Mouse (Mus musculus) hindbrain, embryonic 11.5 days (tissue): ENCODE measurements around the gene Srgap2. TPM values are rescaled to one million over a fixed set of nuclear protein-coding genes. Genes with fewer than 3 reads are reported as not detected.

Source experiments
- ATAC-seq: fragments of 200-750 bp; cut with Nextera tagmentation; 2 replicates; pipeline ENCODE4 v1.8.0; 2017; ENCODE audit warnings: mild to moderate bottlenecking, moderate TSS enrichment, moderate library complexity; ENCODE audit not compliant: low FRiP score
- DNase-seq: peaks from one replicate; pipeline ENCODE4 v3.0.0-alpha.2; 2015; ENCODE audit warnings: low spot score
- H3K27ac ChIP-seq: fragments of 300-500 bp; sonication (generic); 2 replicates; pipeline ENCODE4 v1.5.1; 2014; ENCODE audit warnings: mild to moderate bottlenecking, low read depth, low read length
- H3K27me3 ChIP-seq: fragments of 300-500 bp; sonication (generic); 2 replicates; pipeline ENCODE4 v1.6.1; 2014; ENCODE audit warnings: mild to moderate bottlenecking, low read length, moderate library complexity, mixed read lengths; ENCODE audit not compliant: control insufficient read depth, insufficient read depth
- H3K36me3 ChIP-seq: fragments of 300-500 bp; sonication (generic); 2 replicates; pipeline ENCODE4 v1.6.1; 2014; ENCODE audit warnings: mild to moderate bottlenecking, low read length, moderate library complexity, mixed read lengths; ENCODE audit not compliant: control insufficient read depth, insufficient read depth
- H3K4me1 ChIP-seq: fragments of 300-500 bp; sonication (generic); replicated peaks from 2 replicates; pipeline ENCODE4 v1.6.1; 2014; ENCODE audit warnings: low read length, mixed read lengths; ENCODE audit not compliant: control insufficient read depth, insufficient read depth
- H3K4me2 ChIP-seq: fragments of 300-500 bp; sonication (generic); replicated peaks from 2 replicates; pipeline ENCODE4 v1.6.1; 2014; ENCODE audit warnings: mild to moderate bottlenecking, low read depth, low read length
- H3K4me3 ChIP-seq: fragments of 300-500 bp; sonication (generic); 2 replicates; pipeline ENCODE4 v1.5.1; 2014; ENCODE audit warnings: low read depth, low read length
- H3K9ac ChIP-seq: fragments of 300-500 bp; sonication (generic); 2 replicates; pipeline ENCODE4 v1.6.1; 2014; ENCODE audit warnings: low read depth, low read length
- H3K9me3 ChIP-seq: fragments of 300-500 bp; sonication (generic); 2 replicates; pipeline ENCODE4 v1.6.1; 2016; ENCODE audit warnings: low read length; ENCODE audit not compliant: control insufficient read depth
- WGBS: fragments of 180-500 bp; shearing (Covaris S2); extraction: QIAGEN DNeasy Blood & Tissue Kit; methylation state at CpG from one replicate; pipeline ENCODE4 v1.1.7; 2014; 5-methylcytosine and 5-hydroxymethylcytosine counted together
- polyA plus RNA-seq: library from polyadenylated mRNA; unstranded; fragments of >200 nt; fragmentation: Nextera tagmentation; extraction: Ambion mirVana; gene quantifications from 2 replicates; pipeline ENCODE4 v1.2.1, GENCODE M21; 2014

Srgap2 gene
- polyA plus RNA-seq, 1 experiment from 2014 or later: 24.8 TPM

DNA sequence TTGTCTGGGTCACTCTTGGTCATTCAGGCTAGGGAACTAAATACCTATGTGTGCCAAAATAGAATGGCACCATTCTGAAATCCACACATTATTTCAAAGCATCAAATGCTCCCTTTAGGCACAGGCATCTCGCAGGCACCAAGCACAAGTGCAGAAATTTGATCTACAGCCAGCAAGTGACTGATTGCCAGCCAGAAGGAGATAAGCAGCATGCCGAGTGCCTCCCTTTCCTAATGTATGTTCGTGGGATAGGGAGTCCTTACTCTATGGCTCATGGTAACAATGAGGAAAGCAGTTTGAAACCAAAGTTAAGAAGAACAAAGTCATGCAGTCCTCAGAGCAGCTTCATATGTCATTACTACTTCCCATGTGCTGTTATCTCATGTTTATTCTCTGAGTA lies 107.8 kb downstream of the Srgap2 start:
- 64% methylated on average over 3 of the region's 3 CpGs for whole genome bisulfite sequencing
- Histone ChIP-seq H3K36me3 (no peaks in the 10 kb centered on the region), H3K4me2 (no peak overlapping the region), H3K9ac (no peak overlapping the region), H3K4me3 (no peak overlapping the region), H3K9me3 (no peaks in the 10 kb centered on the region), H3K27me3 (no peaks in the 10 kb centered on the region), H3K27ac (no peak overlapping the region), H3K4me1 (no peaks in the 10 kb centered on the region)
- DNase-seq (no peak), ATAC-seq (no peak)

DNA sequence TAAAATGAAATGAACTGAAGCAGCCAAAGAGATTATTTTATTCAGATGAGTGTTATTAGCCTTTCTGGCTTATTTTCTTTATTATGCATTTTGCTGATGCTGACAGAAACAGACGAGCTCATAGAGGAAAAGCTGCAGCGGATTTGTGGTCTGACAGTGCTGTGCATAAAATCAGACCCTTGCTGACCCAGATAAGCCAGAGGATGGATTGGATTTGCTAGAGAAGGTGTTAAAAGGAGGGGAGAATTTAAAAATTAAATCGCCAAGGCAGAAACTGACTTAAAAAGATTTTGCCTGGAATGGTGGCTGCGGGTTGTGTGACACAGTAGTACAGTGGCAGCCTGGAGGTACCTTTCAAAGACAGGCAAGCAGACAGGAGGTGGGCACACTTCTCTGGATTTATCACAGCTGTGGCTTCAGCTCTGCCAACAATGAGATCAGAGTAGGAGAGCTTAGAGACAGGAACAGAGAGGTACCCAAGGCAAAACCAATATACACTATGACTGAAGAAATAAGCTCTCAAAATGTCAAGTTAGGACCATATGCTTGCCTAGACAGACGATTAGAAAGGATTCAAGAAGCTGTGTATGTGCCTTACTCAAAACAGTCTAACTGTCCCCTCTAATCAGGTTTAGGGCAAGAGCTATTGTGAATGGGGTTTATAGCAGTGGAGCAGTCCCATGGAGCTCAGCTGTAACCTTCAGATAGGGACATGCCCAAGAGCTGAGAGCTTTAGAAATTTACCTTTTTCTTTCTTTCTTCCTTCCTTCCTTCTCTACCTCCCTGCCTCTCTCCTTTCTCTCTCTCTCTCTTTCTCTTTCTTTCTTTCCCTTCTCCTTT lies 109.1 kb downstream of the Srgap2 start:
- Histone ChIP-seq H3K36me3 (no peaks in the 10 kb centered on the region), H3K27me3 (no peaks in the 10 kb centered on the region), H3K9me3 (no peaks in the 10 kb centered on the region), H3K27ac (no peak overlapping the region), H3K4me3 (no peak overlapping the region), H3K4me1 (no peaks in the 10 kb centered on the region), H3K9ac (no peak overlapping the region), H3K4me2 (no peak overlapping the region)
- DNase-seq (no peak), ATAC-seq (no peak)
- WGBS: 78% methylated on average over 5 of the region's 5 CpGs

DNA sequence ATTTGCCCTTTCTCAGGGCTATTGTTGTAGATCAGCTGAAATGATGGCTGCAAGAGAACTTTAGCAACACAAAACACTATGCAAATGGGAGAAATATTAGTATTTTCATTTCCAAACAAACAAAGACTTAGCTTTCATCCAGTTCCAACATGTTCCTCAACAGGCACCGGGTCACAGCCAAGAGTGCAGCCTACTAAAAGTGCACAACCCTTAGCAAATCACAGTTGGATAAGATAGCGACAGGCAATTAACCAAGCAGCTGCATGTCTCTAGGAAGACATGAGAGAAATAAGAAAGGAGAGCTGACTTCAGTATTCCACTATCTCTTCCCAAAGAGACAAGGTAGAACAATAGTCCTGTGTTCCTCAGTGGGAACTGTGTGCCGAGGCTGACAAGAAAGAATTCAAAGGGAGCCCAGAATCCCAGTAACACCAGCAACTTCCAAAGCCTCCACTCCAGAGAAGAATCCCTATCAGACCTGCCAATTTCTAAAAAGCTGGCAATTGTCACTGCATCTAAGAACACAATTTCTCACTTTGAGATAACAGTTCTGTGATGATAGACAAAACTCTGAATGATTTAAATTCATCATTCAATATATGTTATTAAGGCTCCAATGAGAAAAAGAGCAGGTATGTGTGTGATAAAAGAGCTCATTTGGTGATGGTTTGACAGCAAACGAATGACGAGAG lies 109.9 kb downstream of the Srgap2 start:
- Histone ChIP-seq H3K27me3 (no peaks in the 10 kb centered on the region), H3K4me1 (no peaks in the 10 kb centered on the region), H3K27ac (no peak overlapping the region), H3K36me3 (no peaks in the 10 kb centered on the region), H3K9me3 (no peaks in the 10 kb centered on the region), H3K4me3 (no peak overlapping the region), H3K9ac (no peak overlapping the region), H3K4me2 (no peak overlapping the region)
- ATAC-seq (no peak), DNase-seq (no peak)
- 76% methylated on average over 5 of the region's 5 CpGs for WGBS

DNA sequence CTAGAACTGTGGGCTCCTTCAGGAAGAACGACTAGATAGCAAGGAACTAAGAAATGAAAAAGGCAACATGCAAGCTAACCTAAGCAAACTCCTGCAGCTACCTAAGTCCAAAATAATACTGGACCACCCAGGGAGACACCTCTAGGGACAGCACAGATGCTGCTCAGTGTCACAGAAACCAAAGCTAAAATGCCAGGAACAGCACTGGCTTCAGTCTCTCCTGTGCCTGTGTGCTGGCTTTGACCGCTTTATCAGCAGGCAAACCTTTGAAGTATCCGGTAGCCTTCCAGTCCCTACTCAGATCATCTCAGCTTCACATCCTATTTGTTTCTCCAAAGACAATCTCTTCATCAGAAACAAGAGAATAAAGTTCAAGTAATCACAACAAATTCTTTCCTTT lies 123.6 kb downstream of the Srgap2 start:
- ATAC-seq: no peak
- Histone ChIP-seq H3K9ac (no peak overlapping the region), H3K9me3 (no peaks in the 10 kb centered on the region), H3K36me3 (no peaks in the 10 kb centered on the region), H3K27me3 (no peaks in the 10 kb centered on the region), H3K4me2 (no peak overlapping the region), H3K27ac (no peak overlapping the region), H3K4me1 (no peaks in the 10 kb centered on the region), H3K4me3 (no peak overlapping the region)
- no peak for DNase-seq
- WGBS: 86% methylated on average over 3 of the region's 3 CpGs

DNA sequence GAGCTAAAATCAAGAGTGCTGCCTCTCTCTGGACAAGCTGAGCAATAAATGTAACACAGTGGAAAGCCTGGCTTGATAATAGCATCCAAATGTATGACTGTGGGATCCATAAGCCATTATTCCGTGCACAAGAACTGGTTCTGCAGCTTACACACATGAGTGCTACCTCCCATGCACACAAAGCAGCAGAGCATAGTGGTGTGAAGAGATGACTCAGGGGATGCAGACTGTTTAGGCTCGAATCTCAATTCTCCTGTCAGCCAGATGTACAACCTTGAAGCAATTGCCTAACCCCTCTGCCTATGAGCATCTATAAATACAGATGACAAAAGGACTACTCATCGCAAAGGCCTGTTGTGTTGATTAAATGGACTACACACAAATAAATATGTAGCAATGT lies 126.3 kb downstream of the Srgap2 start:
- WGBS: 85% methylated on average over 3 of the region's 3 CpGs
- Histone ChIP-seq H3K9me3 (no peaks in the 10 kb centered on the region), H3K36me3 (no peaks in the 10 kb centered on the region), H3K9ac (no peak overlapping the region), H3K4me1 (no peaks in the 10 kb centered on the region), H3K27ac (no peak overlapping the region), H3K4me2 (no peak overlapping the region), H3K27me3 (no peaks in the 10 kb centered on the region), H3K4me3 (no peak overlapping the region)
- DNase-seq (no peak), ATAC-seq (no peak)

DNA sequence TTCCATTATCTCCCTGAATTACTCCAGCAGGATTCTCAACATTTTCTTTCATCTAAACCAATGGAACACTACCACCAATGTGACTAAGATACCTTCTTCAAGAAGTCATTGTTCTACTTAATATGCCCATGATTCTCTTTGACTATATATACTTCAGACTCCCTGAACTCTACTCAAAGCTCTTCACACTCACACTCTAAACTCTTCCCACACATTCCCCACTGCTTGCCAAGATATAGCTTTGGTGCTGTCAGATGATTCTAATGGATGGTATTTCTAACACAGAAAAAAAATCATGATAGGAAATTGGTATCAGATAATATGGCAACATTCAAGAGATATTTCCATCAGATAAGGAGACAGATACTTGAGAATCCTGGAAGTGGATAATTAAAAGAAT lies 129.0 kb downstream of the Srgap2 start:
- H3K9ac ChIP-seq: no peak overlapping the region
- no peaks in the 10 kb centered on the region for H3K4me1 ChIP-seq
- no peaks in the 10 kb centered on the region for H3K36me3 ChIP-seq
- no peak overlapping the region for H3K27ac ChIP-seq
- no peaks in the 10 kb centered on the region for H3K27me3 ChIP-seq
- DNase-seq: no peak
- H3K4me2 ChIP-seq: no peak overlapping the region
- H3K9me3 ChIP-seq: no peaks in the 10 kb centered on the region
- H3K4me3 ChIP-seq: no peak overlapping the region
- no peak for ATAC-seq

DNA sequence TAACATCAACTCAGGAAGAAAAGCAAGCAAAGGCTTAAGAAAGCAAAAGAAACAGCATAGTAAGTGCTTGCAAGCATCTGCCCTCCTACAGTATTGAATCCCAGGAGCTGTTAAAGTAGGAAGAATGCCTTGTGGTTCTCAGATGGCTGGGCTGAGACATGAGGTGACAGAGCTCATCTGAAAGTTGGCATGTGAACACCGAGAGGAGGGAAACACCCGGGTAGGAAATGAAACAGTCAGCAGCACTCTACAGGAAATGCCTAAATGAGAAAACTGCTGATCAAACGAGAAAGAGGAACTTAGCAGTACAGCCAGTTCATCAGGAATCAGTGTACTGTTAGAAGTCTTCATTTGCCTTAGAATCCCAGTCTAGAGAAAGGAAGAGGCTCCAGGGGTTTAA lies 142.7 kb downstream of the Srgap2 start:
- no peaks in the 10 kb centered on the region for H3K4me1 ChIP-seq
- 69% methylated on average over 3 of the region's 3 CpGs for WGBS
- H3K27ac ChIP-seq: no peak overlapping the region
- H3K36me3 ChIP-seq: no peaks in the 10 kb centered on the region
- DNase-seq (no peak), ATAC-seq (no peak)
- H3K4me2 ChIP-seq: no peak overlapping the region
- H3K9ac ChIP-seq: no peak overlapping the region
- H3K9me3 ChIP-seq: no peaks in the 10 kb centered on the region
- H3K27me3 ChIP-seq: no peaks in the 10 kb centered on the region
- no peak overlapping the region for H3K4me3 ChIP-seq

DNA sequence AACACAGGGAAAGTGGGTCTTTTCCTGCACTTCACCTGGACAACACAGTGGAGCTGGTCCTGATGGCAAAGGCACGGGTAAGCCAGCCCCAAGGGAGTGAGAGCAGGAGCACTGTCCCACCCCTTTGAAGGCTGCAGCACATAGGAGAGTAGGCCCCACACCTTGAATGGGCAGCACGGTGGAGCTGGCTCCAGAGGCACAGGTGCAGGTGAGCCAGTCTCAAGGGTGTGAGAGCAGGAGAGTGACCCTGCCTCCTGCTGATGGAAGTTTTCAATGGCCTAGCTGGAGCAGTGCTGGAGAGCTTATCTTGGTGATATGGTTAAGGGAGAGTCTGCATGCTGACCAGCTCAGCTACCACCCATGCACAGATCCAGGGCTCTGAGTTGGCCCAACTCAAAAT lies 145.0 kb downstream of the Srgap2 start:
- Histone ChIP-seq H3K4me1 (no peaks in the 10 kb centered on the region), H3K9me3 (no peaks in the 10 kb centered on the region), H3K27ac (no peak overlapping the region), H3K9ac (no peak overlapping the region), H3K36me3 (no peaks in the 10 kb centered on the region), H3K4me3 (no peak overlapping the region), H3K27me3 (no peaks in the 10 kb centered on the region), H3K4me2 (no peak overlapping the region)
- no peak for ATAC-seq
- 87% methylated on average over 2 of the region's 2 CpGs for WGBS
- DNase-seq: no peak

DNA sequence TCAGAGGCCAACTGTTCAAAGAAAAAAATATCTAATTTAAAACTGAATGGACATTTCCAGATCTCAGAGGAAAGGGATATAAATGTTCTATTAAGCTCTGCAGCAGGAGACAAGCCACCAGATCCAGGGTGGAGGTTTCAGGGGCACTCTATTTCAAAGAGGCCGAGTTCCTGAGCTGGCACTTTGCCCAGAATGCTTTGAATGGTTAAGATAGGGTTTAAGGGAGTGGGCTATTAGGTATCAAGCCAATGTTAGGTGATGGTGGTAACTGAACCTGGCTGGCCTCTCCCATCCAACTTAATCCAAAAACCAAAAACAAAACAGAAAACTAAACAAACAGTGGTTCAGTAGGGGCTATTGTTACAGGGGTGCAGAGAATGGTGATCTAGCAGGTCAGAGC lies 146.9 kb downstream of the Srgap2 start:
- no peak for ATAC-seq
- 59% methylated on average over 1 of the region's 1 CpGs for WGBS

More for the DNA sequence above, 146.9 kb downstream of the Srgap2 start:
- no peak overlapping the region for H3K4me3 ChIP-seq
- H3K4me2 ChIP-seq: no peak overlapping the region
- H3K4me1 ChIP-seq: no peaks in the 10 kb centered on the region
- no peaks in the 10 kb centered on the region for H3K36me3 ChIP-seq
- DNase-seq: no peak
- H3K27ac ChIP-seq: no peak overlapping the region
- no peaks in the 10 kb centered on the region for H3K9me3 ChIP-seq
- no peaks in the 10 kb centered on the region for H3K27me3 ChIP-seq
- H3K9ac ChIP-seq: no peak overlapping the region
